Comparison of ENCODE assay signal across 10 mouse cellular contexts in genomic region chr1:171470896-171471295, GRCm38 (mm10). TPM values are rescaled to one million over a fixed set of nuclear protein-coding genes. Genes with fewer than 3 reads are reported as not detected.
A peak's percentile ranks its signal among the peaks of the same experiment; 100 is the strongest.
DNase-seq lines count a peak whose midpoint lies in the region; ATAC-seq and TF ChIP-seq lines count a peak whose summit lies in the region.
"Had no signal": no experiment of that assay in that cellular context is flagged by ENCODE, and none has a peak within 500 bp of the region (broad histone marks: within the 10 kb centered on the region; RNA-seq: fewer than 3 reads in every experiment).

No protein-coding gene starts in this region.

- H3K36me3 ChIP-seq in lung, postnatal 0 days (ENCODE audit: insufficient read depth, low read length): no peaks in the 10 kb centered on the region
- H3K36me3 ChIP-seq: forebrain, embryonic 12.5 days; neural tube, embryonic 12.5 days had no signal

- ATAC-seq in lung, postnatal 0 days: peak; percentile 90
- ATAC-seq in neutrophil, adult 5-6 weeks (ENCODE audit: extremely low read depth, insufficient number of reproducible peaks, low FRiP score, poor library complexity, severe bottlenecking): peak; percentile 44; the same call in 1 of the 2 replicates

- H3K27me3 ChIP-seq in lung, postnatal 0 days (replicated peaks; ENCODE audit: insufficient read depth, low read length): no peaks in the 10 kb centered on the region
- H3K27me3 ChIP-seq: forebrain, embryonic 12.5 days; neural tube, embryonic 12.5 days had no signal

- no peaks in the 10 kb centered on the region for H3K9me3 ChIP-seq in lung, postnatal 0 days (ENCODE audit: low read length)
- H3K9me3 ChIP-seq: forebrain, embryonic 12.5 days; neural tube, embryonic 12.5 days had no signal

- peak; percentile 68 to 73 for DNase-seq in adrenal gland, adult (ENCODE audit: inconsistent age in 2 of 2, low spot score in 1 of 2)
- no peak for DNase-seq in adrenal gland, postnatal 4 days (ENCODE audit: low spot score in 2 of 2)
- peak; percentile 24 for DNase-seq in adrenal gland, adult 8-10 months
- DNase-seq in lung, postnatal 0 days (ENCODE audit: low spot score): peak; percentile 91
- DNase-seq in left cerebral cortex, adult 8-10 months (ENCODE audit: low spot score in 2 of 2): no peak
- no peak for DNase-seq in heart, postnatal 25 days (ENCODE audit: low spot score)
- no peak for DNase-seq in gastrocnemius, adult 8-10 months (ENCODE audit: low spot score in 2 of 2)

- intact Hi-C loops in heart, postnatal 25 days (cut with DNase I): loop anchor here (2.0 to 10.0 kb wide), 3 partner anchors 34 to 356 kb away; partner anchors contain the start of genes Cfap126, F11r and Usf1

- WGBS in lung, postnatal 0 days: 48% methylated on average over 5 of the region's 5 CpGs

- 0 out of 2 replicates have a peak overlapping the region, but pooled peaks have one; percentile 0 for H3K4me2 ChIP-seq in lung, postnatal 0 days (replicated peaks; ENCODE audit: low read depth, low read length)
- H3K4me2 ChIP-seq: neural tube, embryonic 12.5 days had no signal

- H3K9ac ChIP-seq in lung, postnatal 0 days (replicated peaks; ENCODE audit: low read depth): no peak overlapping the region
- H3K9ac ChIP-seq: forebrain, embryonic 12.5 days; neural tube, embryonic 12.5 days had no signal

- TF ChIP-seq EP300 in lung, postnatal 0 days (IDR thresholded peaks at IDR 0.05): peak; percentile 39; the same call in 1 of the 2 replicates

- 0 out of 2 replicates have a peak, but pooled peaks cover 2% of the 10 kb centered on the region for H3K4me1 ChIP-seq in lung, postnatal 0 days (ENCODE audit: insufficient read depth, low read depth, low read length)
- H3K4me1 ChIP-seq: forebrain, embryonic 12.5 days; neural tube, embryonic 12.5 days had no signal

- H3K4me3 ChIP-seq in lung, postnatal 0 days (ENCODE audit: low read depth, low read length): no peak overlapping the region
- H3K4me3 ChIP-seq: forebrain, embryonic 12.5 days; neural tube, embryonic 12.5 days had no signal

- H3K27ac ChIP-seq in lung, postnatal 0 days (ENCODE audit: low read length): peak overlapping the region; percentile 85
- H3K27ac ChIP-seq: forebrain, embryonic 12.5 days; neural tube, embryonic 12.5 days had no signal

- no peak for TF ChIP-seq CTCF in lung, postnatal 0 days (IDR thresholded peaks at IDR 0.05)

RNA-seq across cellular contexts. Expression of gene Alyref2, which starts 32.4 kb away (rescaled TPM):
- total RNA-seq in adrenal gland, postnatal 4 days (2021): 1 to 10 TPM; 8.5 to 9.1 TPM
- total RNA-seq in adrenal gland, adult 8-10 months (2022): 1 to 10 TPM; 6.0 to 9.4 (median 7.0) TPM
- 13.7 and 14.8 TPM in 2 replicates for polyA plus RNA-seq in lung, postnatal 0 days (2015; fragmentation: Nextera tagmentation; extraction: Ambion mirVana)
- total RNA-seq in neutrophil, adult 5-6 weeks (2017): 20.3 and 20.7 TPM in 2 replicates
- total RNA-seq in left cerebral cortex, adult 8-10 months (2022): 1 to 10 TPM; 4.2 to 6.5 (median 4.6) TPM
- 1 to 10 TPM; 2.4 to 3.3 TPM for total RNA-seq in heart, postnatal 25 days (2021)
- total RNA-seq in gastrocnemius, adult 8-10 months (2022): 1 to 10 TPM in 3 of 4 experiments, under 1 TPM in 1; 0.90 to 1.3 (median 1.2) TPM

RNA-seq across cellular contexts. Expression of gene F11r, which starts 33.6 kb away (rescaled TPM):
- total RNA-seq in adrenal gland, postnatal 4 days (2021): 10 to 100 TPM; 43.0 to 47.0 TPM
- total RNA-seq in adrenal gland, adult 8-10 months (2022): 10 to 100 TPM; 26.4 to 53.3 (median 39.5) TPM
- 177 and 239 TPM in 2 replicates for polyA plus RNA-seq in lung, postnatal 0 days (2015; fragmentation: Nextera tagmentation; extraction: Ambion mirVana)
- 2.5 and 2.9 TPM in 2 replicates for total RNA-seq in neutrophil, adult 5-6 weeks (2017)
- 10 to 100 TPM in 2 of 4 experiments, 1 to 10 TPM in 2; 7.7 to 10.3 (median 9.1) TPM for total RNA-seq in left cerebral cortex, adult 8-10 months (2022)
- 10 to 100 TPM; 37.1 to 38.9 TPM for total RNA-seq in heart, postnatal 25 days (2021)
- 1 to 10 TPM; 3.6 to 5.9 (median 4.2) TPM for total RNA-seq in gastrocnemius, adult 8-10 months (2022)

RNA-seq across cellular contexts. Expression of gene Tstd1, which starts 52.2 kb away (rescaled TPM):
- total RNA-seq in adrenal gland, postnatal 4 days (2021): 10 to 100 TPM in 1 of 2 experiments, 1 to 10 TPM in 1; 6.3 to 15.1 TPM
- 1 to 10 TPM; 1.7 to 8.1 (median 5.3) TPM for total RNA-seq in adrenal gland, adult 8-10 months (2022)
- polyA plus RNA-seq in lung, postnatal 0 days (2015; fragmentation: Nextera tagmentation; extraction: Ambion mirVana): 7.1 and 7.8 TPM in 2 replicates
- total RNA-seq in neutrophil, adult 5-6 weeks (2017): 8.8 and 15.2 TPM in 2 replicates
- total RNA-seq in left cerebral cortex, adult 8-10 months (2022): 1 to 10 TPM; 1.5 to 3.2 (median 2.4) TPM
- total RNA-seq in heart, postnatal 25 days (2021): 1 to 10 TPM; 1.2 to 1.6 TPM
- under 1 TPM in 2 of 4 experiments, not detected in 2; 0.51 to 0.58 TPM for total RNA-seq in gastrocnemius, adult 8-10 months (2022)

RNA-seq across cellular contexts. Expression of gene Usf1, which starts 59.8 kb away (rescaled TPM):
- 10 to 100 TPM; 81.4 to 84.8 TPM for total RNA-seq in adrenal gland, postnatal 4 days (2021)
- 10 to 100 TPM; 61.4 to 94.4 (median 75.4) TPM for total RNA-seq in adrenal gland, adult 8-10 months (2022)
- 66.4 and 67.7 TPM in 2 replicates for polyA plus RNA-seq in lung, postnatal 0 days (2015; fragmentation: Nextera tagmentation; extraction: Ambion mirVana)
- 111 and 138 TPM in 2 replicates for total RNA-seq in neutrophil, adult 5-6 weeks (2017)
- 100 to 1,000 TPM in 1 of 4 experiments, 10 to 100 TPM in 3; 89.5 to 102 (median 96.9) TPM for total RNA-seq in left cerebral cortex, adult 8-10 months (2022)
- 10 to 100 TPM; 38.7 to 42.6 TPM for total RNA-seq in heart, postnatal 25 days (2021)
- total RNA-seq in gastrocnemius, adult 8-10 months (2022): 10 to 100 TPM; 29.3 to 35.5 (median 33.0) TPM

Comparison
In these comparisons a context has a peak if more than half of its experiments do, and no peak if none do; other contexts are left out.
1. DNase-seq: peak in adrenal gland, adult (2 of 2), adrenal gland, adult 8-10 months (single experiment) and lung, postnatal 0 days (single experiment); none in adrenal gland, postnatal 4 days (0 of 2), left cerebral cortex, adult 8-10 months (0 of 2), heart, postnatal 25 days (single experiment) and gastrocnemius, adult 8-10 months (0 of 2).